Mouse (Mus musculus): ENCODE measurements at regions not wholly inside any gene's neighbourhood (a gene's known extent, or its start where the extent isn't known, plus 50 kb on each side); places are given as distances from the start of the nearest gene placed in this dataset.
A peak's percentile ranks its signal among the peaks of the same experiment; 100 is the strongest.
"Not testable (repeated sequence)": the region's sequence is repeated elsewhere in the genome, so short reads cannot be mapped to it uniquely, and the experiment has no call there.

DNA sequence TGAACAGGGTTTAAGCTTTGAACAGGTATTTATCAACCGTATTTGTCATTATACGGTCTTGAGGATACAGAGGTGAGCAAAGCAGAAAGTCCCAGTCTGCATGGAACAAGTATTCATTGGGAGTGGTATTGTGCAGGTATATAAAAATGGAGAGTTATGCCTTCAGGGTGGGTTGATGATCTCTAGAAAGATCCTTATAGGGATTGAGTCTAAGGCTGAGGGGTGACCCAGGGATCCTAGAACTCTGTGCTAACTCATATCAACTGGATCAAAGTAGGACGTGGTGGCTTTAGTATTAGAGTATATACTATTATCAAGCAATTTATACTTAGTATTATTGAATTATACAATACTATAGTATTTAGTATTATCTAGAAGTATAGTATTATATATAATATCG is 82.9 kb upstream of the Xcl1 start:
- ATAC-seq (replicated peaks; ENCODE audit: poor library complexity): no peak

DNA sequence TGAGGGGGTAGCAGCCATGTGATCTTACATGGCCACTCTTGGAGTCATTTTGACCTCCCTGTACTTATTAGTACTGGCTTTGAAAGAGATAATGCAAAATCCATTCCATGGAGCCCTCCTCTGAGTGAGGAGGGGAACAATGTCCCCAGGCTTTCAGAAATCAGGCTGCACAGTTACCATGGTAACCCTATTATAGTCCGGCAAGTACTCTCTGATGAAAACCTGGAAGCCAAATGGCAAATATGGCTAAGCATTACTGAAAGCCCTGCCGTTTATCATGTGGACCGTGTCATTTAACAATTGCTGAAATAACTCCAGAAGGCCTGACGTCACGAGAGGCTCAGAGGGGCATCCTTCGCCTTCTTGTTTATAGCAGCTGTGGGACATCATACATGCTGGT is 82.5 kb upstream of the Xcl1 start:
- ATAC-seq (replicated peaks; ENCODE audit: poor library complexity): no peak

DNA sequence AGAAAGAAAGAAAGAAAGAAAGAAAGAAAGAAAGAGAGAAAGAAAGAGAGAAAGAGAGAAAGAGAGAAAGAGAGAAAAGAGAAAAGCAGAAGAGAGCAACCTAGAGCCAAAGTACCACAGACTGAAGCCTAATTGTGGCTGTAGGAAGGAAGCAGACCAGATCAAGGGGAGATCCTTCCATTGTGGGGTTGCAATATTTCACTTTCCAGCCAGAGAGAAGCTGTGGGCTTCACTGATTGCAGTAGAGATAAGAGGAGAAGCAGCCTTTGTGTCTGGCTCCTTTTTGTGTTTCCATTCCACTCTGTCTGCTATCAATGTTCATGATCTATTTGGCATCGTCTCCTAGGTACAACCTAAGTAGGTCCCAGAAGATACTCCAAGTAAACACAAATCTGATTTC is 79.0 kb upstream of the Xcl1 start:
- peak; percentile 49 for ATAC-seq (replicated peaks; ENCODE audit: poor library complexity)

DNA sequence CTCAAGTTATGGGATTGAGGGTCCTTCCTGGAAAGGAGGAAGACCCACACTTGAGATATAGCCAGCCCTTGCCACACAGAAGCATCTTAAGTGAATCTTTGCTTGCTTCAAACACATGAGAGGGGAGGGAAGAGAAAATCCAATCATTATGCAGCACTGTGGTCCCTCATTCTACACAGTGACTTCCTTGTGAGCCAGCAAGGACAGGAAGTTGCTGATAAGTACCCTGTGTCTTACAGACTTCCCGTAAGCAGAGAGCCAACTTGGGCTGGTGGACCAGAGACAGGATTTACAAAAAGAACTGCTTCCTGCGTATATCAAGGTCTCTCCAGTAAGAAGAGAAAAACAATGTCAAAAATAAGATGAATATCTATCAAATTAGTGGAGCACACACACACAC is 78.1 kb upstream of the Xcl1 start:
- peak; percentile 48 for ATAC-seq (replicated peaks; ENCODE audit: poor library complexity)

DNA sequence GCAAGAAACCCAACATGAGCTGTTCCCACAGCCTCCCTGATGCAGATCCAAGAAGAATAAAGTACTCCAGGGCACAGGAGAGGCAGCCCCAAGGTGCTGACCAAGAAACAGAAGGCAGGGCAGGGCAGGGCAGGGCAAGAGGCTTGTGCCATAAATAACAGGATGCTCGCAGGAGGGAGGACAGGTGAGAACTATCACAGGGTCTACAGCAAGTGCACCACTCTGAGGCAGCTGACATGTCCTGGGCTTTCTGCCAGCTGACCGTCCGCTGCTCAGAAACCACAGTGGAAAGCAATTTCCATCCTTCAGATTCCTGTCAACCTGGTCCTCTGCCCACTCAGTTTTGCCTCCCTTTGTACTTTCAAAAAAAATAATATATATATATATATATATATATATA is 77.0 kb upstream of the Xcl1 start:
- no peak; the same call in 1 of the 2 replicates for ATAC-seq (replicated peaks; ENCODE audit: poor library complexity)

DNA sequence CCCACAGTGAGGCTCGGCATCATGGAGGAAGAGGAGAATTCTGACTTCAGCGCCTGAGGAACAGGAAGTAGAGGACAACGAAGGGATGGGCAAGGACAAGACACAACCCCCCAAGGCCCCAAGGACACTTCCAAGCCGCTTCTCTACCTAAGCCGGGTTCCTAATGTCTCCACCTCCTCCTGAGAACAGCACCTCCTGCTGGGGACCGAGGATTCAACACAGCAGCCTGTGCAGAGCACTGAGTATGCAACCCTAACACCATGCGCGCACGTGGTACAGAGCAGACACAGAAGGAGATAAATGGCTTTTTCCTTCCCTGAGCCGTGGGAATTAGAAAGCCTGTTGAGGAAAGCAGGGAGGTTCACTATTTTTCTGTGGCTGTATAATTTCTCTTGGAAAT is 64.2 kb upstream of the Xcl1 start:
- ATAC-seq (replicated peaks; ENCODE audit: poor library complexity): peak; percentile 39; the same call in 1 of the 2 replicates

DNA sequence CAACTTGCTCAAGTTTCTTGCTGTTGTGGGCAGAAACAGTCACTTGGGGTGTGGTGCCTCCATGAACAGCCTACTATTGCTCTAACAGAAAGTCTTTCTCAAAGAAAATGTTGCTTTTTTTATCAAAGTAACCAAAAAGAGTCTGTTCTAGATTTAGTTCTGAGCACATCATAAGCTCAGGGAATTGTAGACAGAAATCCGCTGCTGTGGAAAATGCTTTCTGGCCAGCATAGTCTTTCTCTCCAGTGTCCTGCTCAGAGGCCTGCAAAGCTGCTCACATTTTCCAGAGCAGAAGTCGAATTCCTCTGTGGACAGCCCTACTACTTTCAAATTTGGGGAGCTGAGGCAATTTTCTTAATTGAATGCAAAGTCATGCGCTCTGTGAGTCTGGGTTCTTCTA is 63.3 kb upstream of the Xcl1 start:
- ATAC-seq (replicated peaks; ENCODE audit: poor library complexity): no peak

DNA sequence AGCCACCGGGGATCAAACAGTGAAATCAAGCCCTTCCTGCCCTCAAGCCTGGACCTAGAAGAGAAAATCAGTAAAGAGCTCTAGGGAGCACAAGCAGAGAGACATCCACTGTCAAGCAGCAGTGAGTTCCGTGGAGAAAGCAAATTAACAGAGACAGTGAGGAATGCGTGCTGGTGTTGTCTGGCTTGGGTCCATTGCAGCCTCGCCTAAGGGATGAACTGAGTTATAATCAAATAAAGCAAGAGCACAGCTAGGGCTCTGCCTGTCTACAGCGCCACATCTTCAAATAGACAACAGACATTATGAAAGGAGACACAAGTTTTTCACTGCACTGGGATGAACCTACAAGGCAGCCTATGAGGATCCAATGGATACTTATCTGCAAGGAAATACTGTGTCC is 62.3 kb upstream of the Xcl1 start:
- no peak for ATAC-seq (replicated peaks; ENCODE audit: poor library complexity)

DNA sequence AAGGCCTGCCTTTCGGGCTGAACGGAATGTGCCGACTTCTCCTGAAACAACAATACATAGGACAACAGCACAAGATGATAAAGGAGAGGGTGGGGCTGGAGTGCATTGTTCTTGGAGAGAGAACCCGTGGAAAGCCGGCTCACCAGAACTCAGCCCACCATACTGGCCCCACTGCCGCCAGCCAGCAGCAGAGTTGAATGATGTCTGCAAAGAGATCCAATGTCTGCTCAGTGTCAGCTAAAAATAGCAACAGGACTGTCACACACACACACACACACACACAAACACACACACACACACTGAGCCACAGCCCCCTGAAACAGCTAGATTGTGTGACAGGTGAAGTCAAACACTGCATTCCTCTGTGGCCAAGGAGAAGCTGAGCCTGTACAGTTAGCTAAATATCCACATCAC is 58.9 kb upstream of the Xcl1 start:
- ATAC-seq (replicated peaks; ENCODE audit: poor library complexity): no peak

DNA sequence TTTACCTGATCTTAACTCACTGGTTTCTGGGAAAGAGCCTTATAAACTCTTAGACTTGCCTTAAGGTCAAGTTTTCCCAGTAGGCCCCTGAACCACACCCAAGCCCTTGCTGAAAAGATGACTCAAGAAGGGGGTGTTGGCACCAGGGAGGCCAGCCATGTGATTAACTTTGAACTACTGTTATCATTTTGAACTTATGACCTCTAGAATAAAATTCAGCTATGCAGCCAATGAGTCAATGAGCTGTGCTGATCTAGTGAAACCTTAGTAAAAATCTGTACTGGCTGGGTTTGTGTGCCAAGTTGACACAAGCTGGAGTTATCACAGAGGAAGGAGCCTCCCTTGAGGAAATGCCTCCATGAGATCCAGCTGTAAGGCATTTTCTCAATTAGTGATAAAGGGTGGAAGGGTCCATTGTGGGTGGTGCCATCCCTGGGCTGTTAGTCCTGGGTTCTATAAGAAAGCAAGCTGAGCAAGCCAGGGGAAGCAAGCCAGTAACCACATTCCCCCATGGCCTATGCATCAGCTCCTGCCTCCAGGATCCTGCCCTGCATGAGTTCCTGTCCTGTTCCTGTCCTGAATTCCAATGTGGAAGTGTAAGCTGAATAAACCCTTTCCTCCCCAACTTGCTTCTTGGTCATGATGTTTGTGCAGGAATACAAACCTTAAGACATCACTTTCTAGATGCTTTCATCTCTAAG is 58.0 kb upstream of the Xcl1 start:
- ATAC-seq (replicated peaks; ENCODE audit: poor library complexity): not testable (repeated sequence)

DNA sequence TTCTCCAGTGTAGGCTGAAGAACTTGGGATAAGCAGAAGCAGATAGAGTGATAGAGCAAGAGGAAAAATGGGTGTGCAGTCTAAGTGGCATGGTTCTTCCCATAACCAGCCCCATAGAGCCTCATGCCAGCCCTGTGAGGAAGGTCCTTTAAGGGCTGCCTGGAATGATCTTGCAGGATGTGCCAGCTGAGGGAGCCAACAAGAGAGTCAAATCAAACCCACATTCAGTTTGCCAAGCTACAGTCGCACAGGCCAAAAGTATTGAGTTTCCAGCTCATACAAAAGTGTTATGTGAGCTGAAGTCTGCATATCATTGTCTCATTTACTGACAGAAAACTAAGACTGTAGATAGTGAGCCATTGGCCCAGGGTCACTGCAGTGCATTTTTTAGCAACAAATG is 53.7 kb upstream of the Xcl1 start:
- no peak for ATAC-seq (replicated peaks; ENCODE audit: poor library complexity)

DNA sequence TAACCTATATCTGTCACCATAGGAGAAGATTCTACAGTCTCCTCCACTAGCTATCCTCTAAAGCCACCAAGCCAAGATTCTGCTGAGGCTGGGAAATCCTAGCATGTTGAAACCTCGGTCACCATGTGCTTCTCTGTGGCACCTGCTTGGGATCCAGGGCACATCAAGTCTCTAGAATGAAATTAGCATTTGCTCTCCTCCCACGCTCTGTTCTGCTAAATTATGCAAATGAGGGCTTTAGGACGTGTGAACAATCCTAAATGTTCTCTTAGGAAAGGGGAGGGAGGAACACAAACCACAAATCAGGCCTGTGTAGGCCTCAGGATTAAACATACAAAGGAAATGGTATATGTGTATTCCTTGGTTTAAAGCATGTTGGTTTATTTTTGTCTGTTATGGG is 52.9 kb upstream of the Xcl1 start:
- no peak for ATAC-seq (replicated peaks; ENCODE audit: poor library complexity)

DNA sequence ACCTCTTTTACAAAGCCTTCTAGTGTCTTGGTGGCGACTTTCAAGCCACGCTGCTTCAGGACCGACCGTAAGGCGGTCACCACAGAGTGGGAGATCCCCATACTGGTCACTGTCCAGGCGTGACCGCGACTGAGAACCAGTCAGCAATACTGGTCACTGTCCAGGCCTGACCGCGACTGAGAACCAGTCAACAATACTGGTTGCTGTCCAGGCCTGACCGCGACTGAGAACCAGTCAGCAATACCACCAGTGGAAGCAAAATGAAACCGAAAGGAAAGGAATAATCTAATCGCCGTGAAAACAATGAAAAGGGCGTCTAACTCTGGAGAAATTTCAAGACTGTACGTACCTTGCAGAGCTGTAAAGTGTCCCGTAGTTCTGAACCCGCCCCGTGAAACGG is 50.2 kb upstream of the Xcl1 start:
- ATAC-seq (replicated peaks; ENCODE audit: poor library complexity): not testable (repeated sequence)
